Mouse (Mus musculus): Measurements from ENCODE around the gene Adamts9. TPM values are rescaled to one million over a fixed set of nuclear protein-coding genes. Genes with fewer than 3 reads are reported as not detected.

Adamts9 gene
- polyA plus RNA-seq, 1 experiment from 2014 or later = 5.1 TPM

DNA sequence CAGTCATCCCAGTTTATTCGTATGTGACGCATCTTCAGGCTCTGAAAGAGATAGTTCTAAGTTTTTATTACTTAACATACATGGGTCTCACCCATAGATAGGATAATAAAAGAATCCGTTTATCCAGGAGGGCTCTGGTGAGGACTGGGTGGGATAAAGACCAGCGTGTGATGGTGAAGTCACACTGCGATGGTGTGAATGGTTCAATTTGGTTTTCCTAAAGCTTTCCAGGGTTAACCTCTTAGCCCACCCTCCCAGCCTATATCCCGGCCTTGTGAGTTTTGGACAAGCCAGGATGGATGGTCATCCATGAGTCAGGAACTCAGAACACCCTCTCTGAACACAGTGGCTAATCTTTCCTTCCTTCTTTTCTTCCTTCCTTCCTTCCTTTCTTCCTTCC, 17.7 kb upstream of the Adamts9 start:
- H3K4me1 ChIP-seq = peaks cover 6% of the 10 kb centered on the region
- H3K9me3 ChIP-seq = peaks cover 4% of the 10 kb centered on the region; the same call in 1 of the 2 replicates
- no peak overlapping the region for H3K9ac ChIP-seq
- no peak overlapping the region for H3K27ac ChIP-seq (replicated peaks)
- no peaks in the 10 kb centered on the region for H3K36me3 ChIP-seq
- no peaks in the 10 kb centered on the region for H3K27me3 ChIP-seq (replicated peaks)
- no peak overlapping the region for H3K4me2 ChIP-seq
- ATAC-seq (ENCODE audit: extremely low read depth, insufficient number of reproducible peaks, low FRiP score, low TSS enrichment) = no peak
- H3K4me3 ChIP-seq = no peak overlapping the region
- 81% methylated on average over 6 of the region's 6 CpGs for WGBS

DNA sequence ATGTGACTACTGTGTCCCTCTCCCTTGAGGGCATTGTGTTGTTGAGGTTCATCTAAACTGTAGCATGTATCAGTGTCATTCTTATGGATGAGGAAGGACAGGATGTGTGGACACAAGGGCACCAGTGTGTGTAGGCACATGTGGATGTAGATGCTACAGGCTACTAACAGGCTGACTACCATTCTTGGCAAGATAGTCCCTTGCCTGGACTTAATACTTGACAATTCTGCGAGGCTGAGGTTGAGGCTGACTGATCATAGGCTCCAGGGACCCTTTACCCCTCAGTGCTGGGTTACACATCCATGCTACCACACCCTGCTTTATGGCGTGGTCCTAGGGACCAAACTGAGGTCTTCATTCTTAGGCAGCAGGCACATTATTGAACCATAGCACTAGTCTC, 16.1 kb upstream of the Adamts9 start:
- Histone ChIP-seq H3K9me3 (no peaks in the 10 kb centered on the region), H3K4me3 (no peak overlapping the region), H3K27me3 (replicated peaks) (no peaks in the 10 kb centered on the region), H3K9ac (no peak overlapping the region), H3K36me3 (no peaks in the 10 kb centered on the region), H3K4me2 (no peak overlapping the region), H3K4me1 (peaks cover 6% of the 10 kb centered on the region), H3K27ac (replicated peaks) (no peak overlapping the region)
- WGBS = 85% methylated on average over 2 of the region's 2 CpGs
- ATAC-seq (ENCODE audit: extremely low read depth, insufficient number of reproducible peaks, low FRiP score, low TSS enrichment) = no peak

DNA sequence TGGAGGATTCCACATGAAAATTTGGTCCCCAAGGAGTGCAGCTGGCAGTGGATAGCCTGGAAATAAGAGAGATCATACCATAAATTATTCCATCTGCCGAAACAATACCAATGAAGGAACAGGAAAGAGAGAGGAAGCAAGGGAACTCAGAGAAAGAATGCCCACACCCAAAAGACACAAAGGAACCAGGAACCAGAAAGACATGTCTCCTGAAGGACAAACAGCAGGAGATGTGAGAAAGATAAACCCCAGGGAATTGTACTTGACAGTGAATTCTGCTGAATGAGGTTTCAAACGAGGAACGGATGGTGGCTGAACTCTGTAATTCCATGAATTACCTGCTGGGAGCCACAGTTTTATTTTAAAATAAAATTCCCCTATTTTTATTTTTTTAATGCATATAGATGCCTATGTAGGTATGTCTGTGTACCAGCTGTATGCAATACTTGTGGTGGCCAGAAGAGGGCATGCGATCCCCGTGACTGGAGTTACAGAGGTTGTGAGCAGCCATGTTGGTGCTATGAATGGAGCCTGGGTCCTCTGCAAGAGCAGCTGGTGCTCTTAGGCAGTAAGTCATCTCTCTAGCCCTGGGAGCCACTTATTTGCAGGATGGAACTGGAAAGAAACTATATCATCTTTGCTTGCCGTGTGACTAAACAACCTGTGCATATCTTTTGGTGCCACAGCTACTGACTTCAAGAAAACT, 4.2 kb upstream of the Adamts9 start:
- ATAC-seq (ENCODE audit: extremely low read depth, insufficient number of reproducible peaks, low FRiP score, low TSS enrichment) = no peak

DNA sequence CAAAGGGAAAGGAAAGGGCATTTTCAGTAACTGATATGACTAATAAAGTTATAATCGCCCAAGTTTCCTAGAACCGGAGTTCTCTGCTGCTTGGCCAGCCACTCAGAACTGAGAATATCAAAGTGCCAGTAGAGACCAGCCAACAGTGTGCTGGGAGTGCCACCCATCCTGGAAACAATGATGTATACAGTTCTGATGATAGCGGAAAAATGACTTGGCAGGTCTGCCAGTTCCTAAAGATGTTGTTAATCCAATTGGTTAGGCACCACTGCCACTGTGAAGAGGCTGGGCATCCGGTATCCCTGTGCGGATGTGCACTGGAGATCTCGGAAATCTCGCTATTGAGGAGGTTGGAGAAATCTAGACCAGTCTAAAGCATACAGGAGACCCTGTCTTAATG, 1.4 kb upstream of the Adamts9 start:
- Histone ChIP-seq H3K36me3 (no peaks in the 10 kb centered on the region), H3K9ac (no peak overlapping the region), H3K4me1 (peaks cover 12% of the 10 kb centered on the region), H3K27me3 (replicated peaks) (no peaks in the 10 kb centered on the region; the same call in 1 of the 2 replicates), H3K4me2 (peak overlapping the region; percentile 84; the same call in 1 of the 2 replicates), H3K27ac (replicated peaks) (no peak overlapping the region), H3K9me3 (peaks cover 11% of the 10 kb centered on the region), H3K4me3 (no peak overlapping the region)
- 57% methylated on average over 7 of the region's 7 CpGs for WGBS
- ATAC-seq (ENCODE audit: extremely low read depth, insufficient number of reproducible peaks, low FRiP score, low TSS enrichment) = no peak

More for the DNA sequence above, 4.2 kb upstream of the Adamts9 start:
- Histone ChIP-seq H3K9ac (no peak overlapping the region), H3K27ac (replicated peaks) (no peak overlapping the region), H3K4me3 (no peak overlapping the region), H3K36me3 (no peaks in the 10 kb centered on the region), H3K4me2 (no peak overlapping the region), H3K9me3 (peaks cover 12% of the 10 kb centered on the region), H3K27me3 (replicated peaks) (no peaks in the 10 kb centered on the region; the same call in 1 of the 2 replicates), H3K4me1 (peaks cover 9% of the 10 kb centered on the region; the same call in 1 of the 2 replicates)
- WGBS = 85% methylated on average over 6 of the region's 6 CpGs

DNA sequence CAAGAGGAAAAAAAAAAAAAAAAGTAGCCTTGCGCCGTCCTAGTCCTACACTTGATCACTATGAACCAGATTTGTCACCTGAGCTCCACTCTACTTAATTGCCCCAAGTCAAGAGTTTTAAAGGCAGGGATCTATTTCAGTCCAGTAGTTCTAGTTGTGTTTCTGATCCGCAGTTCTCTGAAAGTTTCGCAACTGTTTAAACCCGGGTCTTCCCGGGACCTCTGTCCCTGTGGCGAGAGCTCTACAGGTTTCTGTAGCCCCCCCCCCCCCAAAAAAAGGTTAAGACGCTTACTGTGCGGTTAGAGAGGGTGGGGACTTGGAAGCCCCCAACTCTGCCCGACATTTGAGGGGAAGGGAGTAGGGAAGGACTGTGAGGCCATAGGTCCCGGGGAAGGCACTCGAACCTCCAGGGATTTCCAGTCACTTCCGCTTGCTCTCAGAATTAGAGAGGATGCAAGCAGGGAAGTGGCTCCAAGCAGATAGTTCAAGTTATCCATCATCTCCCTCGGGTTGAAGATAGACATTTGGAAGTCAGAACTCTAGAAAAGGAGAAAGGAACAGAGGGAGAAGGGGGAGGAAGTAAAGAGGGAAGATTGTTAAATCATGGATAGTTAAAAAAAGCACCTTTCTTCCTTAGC, 875 bp upstream of the Adamts9 start:
- Histone ChIP-seq H3K4me1 (peaks cover 16% of the 10 kb centered on the region), H3K9me3 (peaks cover 8% of the 10 kb centered on the region), H3K36me3 (no peaks in the 10 kb centered on the region), H3K27ac (replicated peaks) (peak overlapping the region; percentile 96), H3K27me3 (replicated peaks) (no peaks in the 10 kb centered on the region; the same call in 1 of the 2 replicates), H3K4me2 (peak overlapping the region; percentile 84), H3K4me3 (peak overlapping the region; percentile 76), H3K9ac (peak overlapping the region; percentile 91)
- ATAC-seq (ENCODE audit: extremely low read depth, insufficient number of reproducible peaks, low FRiP score, low TSS enrichment) = no peak
- WGBS = 10% methylated on average over 14 of the region's 14 CpGs

DNA sequence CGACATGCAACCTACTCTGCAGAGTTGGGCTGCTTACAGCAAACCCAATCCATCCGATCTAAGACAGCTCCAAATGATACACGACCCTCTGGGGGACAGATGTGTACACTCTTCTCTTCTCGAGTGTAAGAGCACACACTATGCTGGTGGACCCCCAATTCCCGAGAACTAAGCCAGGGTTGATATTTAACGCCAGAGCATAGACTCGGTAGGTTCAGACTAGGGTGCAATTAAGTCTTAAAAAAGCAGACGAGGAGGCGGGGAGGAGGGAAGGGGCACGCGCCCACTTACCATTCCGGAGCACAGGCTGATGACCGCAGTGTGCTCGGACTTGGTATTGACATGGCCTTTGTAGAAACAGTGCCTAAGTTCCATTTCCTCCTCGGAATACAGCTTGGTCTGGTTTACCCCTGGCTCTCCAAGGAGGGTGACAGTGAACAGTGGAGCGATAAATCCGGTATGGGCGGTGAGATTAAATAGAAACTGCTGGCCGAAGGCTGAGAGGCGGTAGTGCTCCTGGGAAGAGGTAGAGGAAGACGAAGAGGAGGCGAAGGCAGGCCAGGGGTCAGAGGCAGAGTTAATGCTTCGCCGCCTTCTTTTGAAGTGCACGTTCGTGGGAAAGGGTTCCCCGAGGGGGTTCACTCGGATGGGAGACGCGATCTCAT, 1.4 kb downstream of the Adamts9 start:
- H3K4me3 ChIP-seq = peak overlapping the region; percentile 76
- peaks cover 25% of the 10 kb centered on the region for H3K4me1 ChIP-seq
- H3K27ac ChIP-seq (replicated peaks) = peak overlapping the region; percentile 96
- H3K9ac ChIP-seq = peak overlapping the region; percentile 91
- H3K27me3 ChIP-seq (replicated peaks) = no peaks in the 10 kb centered on the region; the same call in 1 of the 2 replicates
- H3K4me2 ChIP-seq = peak overlapping the region; percentile 84
- H3K9me3 ChIP-seq = no peaks in the 10 kb centered on the region
- no peak for ATAC-seq (ENCODE audit: extremely low read depth, insufficient number of reproducible peaks, low FRiP score, low TSS enrichment)
- WGBS = under 1% methylated on average over 30 of the region's 30 CpGs
- H3K36me3 ChIP-seq = peaks cover 10% of the 10 kb centered on the region

DNA sequence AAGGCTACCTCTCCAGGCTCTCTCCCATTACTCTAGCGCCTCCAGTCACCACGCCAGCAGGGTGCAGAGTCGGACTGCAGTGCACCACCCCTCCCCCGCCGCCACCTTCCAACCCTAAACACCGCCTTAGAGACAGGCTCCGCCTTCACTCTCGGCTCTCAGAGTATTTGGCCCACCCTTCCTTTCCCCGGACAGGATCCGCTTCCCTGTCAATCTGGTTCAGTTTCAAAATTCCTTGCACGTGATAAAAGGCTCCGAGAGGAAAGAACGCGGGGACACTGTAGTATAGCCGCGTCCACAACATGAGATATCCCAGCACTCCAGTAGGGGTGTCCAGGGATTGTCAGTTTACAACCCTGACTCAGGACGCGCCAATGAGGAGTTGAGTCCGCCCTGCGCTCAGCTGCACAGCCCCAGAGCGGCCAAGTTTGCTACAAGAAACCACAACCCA, 2.0 kb downstream of the Adamts9 start:
- ATAC-seq (ENCODE audit: extremely low read depth, insufficient number of reproducible peaks, low FRiP score, low TSS enrichment) = peak; percentile 62
- 0% methylated on average over 21 of the region's 21 CpGs for WGBS
- no peaks in the 10 kb centered on the region for H3K9me3 ChIP-seq
- H3K9ac ChIP-seq = peak overlapping the region; percentile 91
- peak overlapping the region; percentile 76 for H3K4me3 ChIP-seq
- no peaks in the 10 kb centered on the region; the same call in 1 of the 2 replicates for H3K27me3 ChIP-seq (replicated peaks)
- H3K36me3 ChIP-seq = peaks cover 16% of the 10 kb centered on the region
- H3K27ac ChIP-seq (replicated peaks) = peak overlapping the region; percentile 96
- H3K4me1 ChIP-seq = peaks cover 25% of the 10 kb centered on the region
- peak overlapping the region; percentile 84 for H3K4me2 ChIP-seq

DNA sequence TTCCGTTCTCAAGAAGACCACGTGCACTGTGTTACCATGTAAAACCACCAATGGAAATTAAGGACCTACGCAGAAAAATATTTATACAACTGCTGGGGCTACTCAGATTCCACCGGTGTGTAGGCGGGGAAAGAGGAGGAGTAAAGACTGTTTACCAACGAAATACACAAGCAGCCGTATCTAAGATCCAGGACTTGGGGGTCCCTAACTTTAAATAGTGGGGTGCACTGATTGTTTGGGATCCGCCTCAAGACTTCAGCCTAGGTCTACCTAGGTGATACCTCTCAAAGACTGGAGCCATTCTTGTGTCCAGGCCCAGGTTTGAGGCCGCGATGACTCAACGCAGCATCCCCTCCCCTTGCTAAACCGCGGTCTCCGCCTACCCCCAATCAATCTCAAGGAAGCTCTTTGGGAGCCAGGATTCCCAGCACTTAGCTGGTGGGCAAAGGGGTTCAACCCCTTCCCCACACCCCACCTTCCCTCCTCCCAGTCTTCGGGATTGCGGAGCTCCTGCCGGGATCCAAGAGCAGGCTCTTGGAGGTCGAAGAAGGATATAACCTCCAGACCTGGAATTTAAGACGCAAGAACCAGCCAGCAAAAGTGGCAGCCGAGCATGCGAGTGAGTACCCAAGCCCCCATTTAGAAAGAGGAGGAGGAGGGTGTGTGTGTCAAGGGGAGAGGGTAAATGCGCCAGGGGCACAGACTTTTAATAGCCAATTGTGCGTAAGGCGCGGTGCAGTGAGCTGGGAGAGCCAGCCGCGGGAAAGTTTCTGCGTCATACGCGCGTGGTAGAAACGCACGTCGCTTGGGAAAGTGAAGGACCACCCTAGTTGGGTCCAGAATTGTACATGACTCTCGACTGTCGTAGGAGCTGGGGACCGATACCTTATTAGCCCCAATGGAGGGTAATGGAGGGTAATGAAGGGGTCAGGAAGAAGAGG, 2.8 kb downstream of the Adamts9 start:
- peak overlapping the region; percentile 91 for H3K9ac ChIP-seq
- no peaks in the 10 kb centered on the region for H3K9me3 ChIP-seq
- no peak for ATAC-seq (ENCODE audit: extremely low read depth, insufficient number of reproducible peaks, low FRiP score, low TSS enrichment)
- H3K4me2 ChIP-seq = peak overlapping the region; percentile 84
- H3K4me3 ChIP-seq = peak overlapping the region; percentile 76
- peaks cover 25% of the 10 kb centered on the region for H3K4me1 ChIP-seq
- H3K27me3 ChIP-seq (replicated peaks) = no peaks in the 10 kb centered on the region; the same call in 1 of the 2 replicates
- peaks cover 23% of the 10 kb centered on the region for H3K36me3 ChIP-seq
- H3K27ac ChIP-seq (replicated peaks) = peak overlapping the region; percentile 96
- 1% methylated on average over 37 of the region's 37 CpGs for WGBS

DNA sequence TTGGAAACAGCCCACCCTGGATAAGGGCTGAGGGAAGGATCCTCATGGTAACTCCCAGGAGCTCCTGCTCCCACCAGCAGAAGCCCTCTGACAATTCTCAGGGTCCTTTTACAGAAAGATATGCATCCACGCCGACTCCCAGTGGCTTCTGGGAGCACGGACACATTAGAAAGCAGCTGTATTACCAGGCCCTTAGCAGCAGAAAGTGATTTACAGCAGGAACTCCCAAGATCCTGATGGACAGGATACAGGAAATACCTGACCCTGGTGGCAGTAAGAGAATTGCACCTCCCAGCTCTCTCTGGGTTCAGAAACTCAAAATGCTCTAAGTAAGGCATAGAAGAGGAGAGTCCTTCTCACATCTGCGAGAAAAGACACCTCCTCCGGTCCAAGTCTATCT, 15.0 kb downstream of the Adamts9 start:
- Histone ChIP-seq H3K4me3 (no peak overlapping the region), H3K27ac (replicated peaks) (no peak overlapping the region), H3K4me2 (no peak overlapping the region), H3K27me3 (replicated peaks) (no peaks in the 10 kb centered on the region), H3K9ac (no peak overlapping the region), H3K36me3 (peaks cover 43% of the 10 kb centered on the region), H3K4me1 (peaks cover 20% of the 10 kb centered on the region), H3K9me3 (no peaks in the 10 kb centered on the region)
- ATAC-seq (ENCODE audit: extremely low read depth, insufficient number of reproducible peaks, low FRiP score, low TSS enrichment) = no peak
- 78% methylated on average over 5 of the region's 5 CpGs for WGBS

DNA sequence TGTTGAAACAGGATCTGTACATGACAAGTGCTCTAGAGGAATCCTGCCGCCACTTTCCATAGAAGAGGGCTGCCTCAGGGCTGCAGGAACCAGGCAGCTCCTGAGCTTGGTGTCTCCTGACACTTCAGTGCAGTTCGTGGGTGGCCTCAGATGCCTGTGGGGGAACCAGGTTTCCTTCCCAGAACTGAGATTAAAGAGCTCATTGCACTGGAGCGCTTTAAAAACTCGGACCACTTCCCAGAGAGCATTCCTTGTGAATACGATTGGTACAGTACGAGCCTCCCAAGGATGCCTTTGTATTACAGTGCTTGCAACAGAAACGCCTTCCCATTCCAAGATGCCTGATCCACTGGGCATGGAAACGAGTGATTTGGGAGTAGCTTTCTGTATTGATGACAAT, 18.8 kb downstream of the Adamts9 start:
- WGBS = 34% methylated on average over 8 of the region's 8 CpGs
- Histone ChIP-seq H3K27me3 (replicated peaks) (no peaks in the 10 kb centered on the region), H3K4me3 (no peak overlapping the region), H3K4me2 (peak overlapping the region; percentile 46), H3K9ac (no peak overlapping the region), H3K36me3 (peaks cover 12% of the 10 kb centered on the region; the same call in 1 of the 2 replicates), H3K9me3 (no peaks in the 10 kb centered on the region), H3K4me1 (peaks cover 50% of the 10 kb centered on the region), H3K27ac (replicated peaks) (peak overlapping the region; percentile 56; the same call in 1 of the 2 replicates)
- no peak for ATAC-seq (ENCODE audit: extremely low read depth, insufficient number of reproducible peaks, low FRiP score, low TSS enrichment)
